Mouse (Mus musculus): ENCODE results near the gene Insr. TPM values are rescaled to one million over a fixed set of nuclear protein-coding genes. Genes with fewer than 3 reads are reported as not detected.

The Insr gene
- polyA plus RNA-seq, 1 experiment: not detected

- TF ChIP-seq GATA1 (IDR thresholded peaks at IDR 0.05; ENCODE audit: low read length): no peak
These were observed 1.1 kb downstream of the Insr start for GRCm38 (mm10) chr8:3278181-3278820.

- no peak for TF ChIP-seq GATA1 (IDR thresholded peaks at IDR 0.05; ENCODE audit: low read length)
These were observed 2.2 kb downstream of the Insr start for GRCm38 (mm10) chr8:3277266-3277665.

DNA sequence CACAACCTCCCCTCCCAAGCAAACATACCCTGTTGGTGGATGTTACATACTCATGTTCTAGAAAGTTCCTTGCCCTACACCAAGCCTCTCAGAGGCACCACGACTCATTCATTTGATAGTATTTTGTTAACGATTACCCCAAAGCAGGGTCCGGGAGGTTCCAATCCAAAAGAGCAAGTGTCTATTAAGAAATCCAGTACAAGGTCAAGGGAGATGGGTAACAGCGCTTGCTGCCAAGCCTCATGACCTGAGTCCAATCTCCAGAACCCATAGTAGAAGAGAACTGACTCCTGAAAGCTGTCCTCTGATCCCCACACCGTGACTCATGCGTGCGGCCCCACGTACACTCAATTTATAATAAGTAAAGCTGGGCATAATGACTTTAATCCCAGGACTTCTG lies 3.4 kb downstream of the Insr start:
- TF ChIP-seq GATA1 (IDR thresholded peaks at IDR 0.05; ENCODE audit: low read length): no peak

- TF ChIP-seq GATA1 (IDR thresholded peaks at IDR 0.05; ENCODE audit: low read length): no peak
These were observed 4.2 kb downstream of the Insr start for GRCm38 (mm10) chr8:3275189-3275588.

GRCm38 (mm10) chr8:3273799-3274198 lies 5.6 kb downstream of the Insr start:
- no peak for TF ChIP-seq GATA1 (IDR thresholded peaks at IDR 0.05; ENCODE audit: low read length)

- no peak for TF ChIP-seq GATA1 (IDR thresholded peaks at IDR 0.05; ENCODE audit: low read length)
These were observed 12.0 kb downstream of the Insr start for GRCm38 (mm10) chr8:3267449-3267761.

GRCm38 (mm10) chr8:3266686-3267448 lies 12.6 kb downstream of the Insr start:
- TF ChIP-seq GATA1 (IDR thresholded peaks at IDR 0.05; ENCODE audit: low read length): no peak

DNA sequence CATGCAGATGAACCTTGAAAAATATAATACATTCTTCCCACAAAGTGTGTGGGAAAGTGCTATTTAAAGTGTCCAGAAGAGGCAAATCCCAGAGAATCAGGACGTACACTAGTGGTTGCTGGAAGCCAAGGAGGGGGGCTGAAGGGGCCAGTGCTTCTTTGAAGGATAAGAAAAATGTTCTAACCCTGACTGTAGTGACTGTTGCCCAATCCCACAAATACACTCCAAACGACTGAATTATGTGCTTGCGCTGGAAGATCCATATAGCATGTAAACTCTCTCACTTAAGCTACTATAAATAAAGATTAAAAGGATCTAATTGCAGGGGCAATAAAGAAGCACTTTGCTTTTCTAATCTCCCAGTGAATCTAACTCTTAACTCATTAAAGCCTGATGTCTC lies 14.2 kb downstream of the Insr start:
- no peak for TF ChIP-seq GATA1 (IDR thresholded peaks at IDR 0.05; ENCODE audit: low read length)

DNA sequence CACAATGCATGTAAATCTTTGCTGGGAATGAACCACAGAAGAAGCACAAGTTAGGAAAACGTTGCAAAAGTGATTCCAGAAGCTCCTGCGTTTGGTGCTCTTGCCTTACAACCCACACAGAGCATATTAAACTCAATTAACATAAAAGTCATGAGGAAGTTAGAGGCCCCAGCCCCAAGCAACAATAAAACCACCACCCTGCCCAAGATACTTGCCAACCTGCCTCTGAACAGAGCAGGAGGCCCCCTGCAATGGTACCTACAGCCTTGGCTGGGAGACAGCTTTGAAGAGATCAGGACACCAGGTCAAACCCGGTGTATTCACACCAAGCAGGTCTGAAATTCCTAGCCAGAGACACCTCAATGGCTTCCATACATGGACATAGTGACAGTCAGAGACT lies 16.6 kb downstream of the Insr start:
- no peak for TF ChIP-seq GATA1 (IDR thresholded peaks at IDR 0.05; ENCODE audit: low read length)

DNA sequence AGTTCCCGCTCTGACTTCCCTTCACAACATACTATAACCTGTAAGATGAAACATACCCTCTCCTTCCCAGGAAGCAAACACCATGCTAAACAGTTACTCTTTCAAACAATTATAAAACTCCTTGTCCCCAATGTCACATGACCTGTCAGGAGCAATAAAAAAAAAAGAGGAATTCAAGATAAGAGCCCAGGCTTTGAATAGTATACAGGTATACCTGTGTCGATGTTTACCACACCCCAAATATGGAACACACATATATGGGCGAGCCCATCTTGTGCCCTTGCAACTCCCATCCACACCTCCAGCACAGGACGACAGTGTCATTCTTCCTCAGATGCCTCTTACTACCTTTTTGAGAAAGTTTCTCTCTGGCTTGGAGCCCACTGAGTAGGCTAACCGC lies 18.3 kb downstream of the Insr start:
- no peak for TF ChIP-seq GATA1 (IDR thresholded peaks at IDR 0.05; ENCODE audit: low read length)

- no peak for TF ChIP-seq GATA1 (IDR thresholded peaks at IDR 0.05; ENCODE audit: low read length)
These were observed 19.1 kb downstream of the Insr start for GRCm38 (mm10) chr8:3260127-3260811.

DNA sequence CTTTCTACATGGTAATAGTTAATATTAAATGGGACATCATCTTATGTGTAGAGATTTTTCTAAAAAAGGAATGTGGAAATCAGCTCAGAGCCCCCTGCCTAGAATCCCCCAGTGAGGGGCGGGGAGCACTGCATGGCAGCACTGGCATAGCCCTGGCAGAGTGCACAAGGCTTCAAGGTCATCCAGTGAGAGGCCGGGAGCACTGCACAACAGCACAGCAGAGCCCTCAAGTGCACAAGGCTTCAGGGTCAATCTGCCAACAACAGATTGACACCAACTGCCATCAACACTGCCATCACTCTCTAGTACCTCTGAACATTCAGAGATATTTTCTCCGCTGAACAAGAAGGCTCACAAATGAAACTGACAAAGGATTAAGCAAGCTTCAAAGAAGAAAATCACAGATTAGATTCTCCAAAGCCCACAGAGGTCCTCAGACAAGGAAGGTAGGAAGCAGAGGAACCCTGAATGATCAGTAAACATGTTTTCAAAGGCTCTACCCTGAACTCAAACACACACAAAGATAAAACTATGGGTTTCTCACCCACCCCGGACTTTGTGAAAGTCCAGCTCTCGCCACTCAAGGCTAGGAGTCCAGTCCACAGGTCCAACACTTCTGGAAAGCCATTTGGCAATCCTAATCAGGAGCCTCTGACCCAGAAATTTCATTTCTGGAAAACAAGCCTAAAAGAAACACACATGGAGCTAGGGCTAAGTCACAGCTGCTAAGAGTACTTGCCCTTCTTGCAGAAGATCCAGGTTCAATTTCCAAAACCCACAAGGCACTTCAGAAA lies 23.1 kb downstream of the Insr start:
- TF ChIP-seq GATA1 (IDR thresholded peaks at IDR 0.05; ENCODE audit: low read length): no peak

DNA sequence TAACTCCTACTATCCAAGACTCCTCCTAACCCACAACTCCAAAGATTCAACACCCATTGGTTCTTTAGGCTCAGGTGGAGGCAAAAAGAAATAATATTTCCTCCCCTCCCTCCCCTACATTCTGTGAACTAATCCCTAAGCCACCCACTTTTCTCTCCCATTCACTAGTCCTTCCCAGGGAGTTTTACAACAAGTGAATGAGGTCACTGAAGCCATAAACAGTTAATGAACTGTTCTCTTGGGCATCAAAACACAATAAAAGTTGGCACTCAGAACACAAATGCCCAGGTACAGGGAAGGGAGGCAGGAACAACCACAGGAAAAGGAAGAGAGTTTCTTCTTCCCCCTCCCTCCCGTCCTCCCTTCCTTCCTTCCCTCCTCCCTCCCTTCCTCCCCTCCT lies 24.1 kb downstream of the Insr start:
- TF ChIP-seq GATA1 (IDR thresholded peaks at IDR 0.05; ENCODE audit: low read length): no peak

DNA sequence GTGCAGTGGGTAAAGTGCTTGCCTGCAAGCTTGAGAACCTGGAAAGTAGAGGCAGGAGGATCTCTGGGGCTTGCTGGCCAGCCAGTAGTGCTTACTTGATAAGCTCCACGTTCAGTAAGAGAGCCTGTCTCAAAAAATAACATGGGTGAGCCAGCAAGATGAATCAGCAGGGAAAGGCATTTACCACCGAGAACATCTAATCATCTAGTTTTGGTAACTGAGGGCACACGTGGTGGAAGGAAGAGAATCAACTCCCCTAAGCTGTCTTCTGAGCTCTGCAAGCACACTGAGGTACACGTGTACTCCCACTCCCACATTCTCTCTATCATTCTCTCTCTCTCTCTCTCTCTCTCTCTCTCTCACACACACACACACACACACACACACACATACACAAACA lies 26.2 kb downstream of the Insr start:
- TF ChIP-seq GATA1 (IDR thresholded peaks at IDR 0.05; ENCODE audit: low read length): no peak

DNA sequence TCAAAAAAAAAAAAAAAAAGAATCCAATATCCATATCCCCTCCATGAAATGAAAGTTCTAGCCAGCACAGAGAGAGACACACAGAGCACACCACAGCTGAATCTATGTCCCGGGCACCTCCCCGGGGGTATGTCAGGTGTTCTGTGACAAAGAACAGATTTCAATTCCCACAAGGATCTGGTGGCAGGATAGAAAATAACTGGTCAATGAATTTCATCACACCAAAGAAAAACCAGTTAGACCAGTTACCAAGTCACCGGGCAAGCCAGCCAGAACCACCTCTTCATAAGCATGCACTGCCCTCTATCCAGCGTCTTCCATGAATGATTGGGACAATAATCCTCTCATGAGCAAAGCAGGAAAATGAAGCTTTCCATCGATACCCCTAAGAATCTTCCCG lies 26.8 kb downstream of the Insr start:
- TF ChIP-seq GATA1 (IDR thresholded peaks at IDR 0.05; ENCODE audit: low read length): no peak

- TF ChIP-seq GATA1 (IDR thresholded peaks at IDR 0.05; ENCODE audit: low read length): no peak
These were observed 28.3 kb downstream of the Insr start for GRCm38 (mm10) chr8:3251101-3251500.

Data from G1E-ER4 (cell line).